Comparison of ENCODE assay signal across 14 mouse cellular contexts in the genomic region with DNA sequence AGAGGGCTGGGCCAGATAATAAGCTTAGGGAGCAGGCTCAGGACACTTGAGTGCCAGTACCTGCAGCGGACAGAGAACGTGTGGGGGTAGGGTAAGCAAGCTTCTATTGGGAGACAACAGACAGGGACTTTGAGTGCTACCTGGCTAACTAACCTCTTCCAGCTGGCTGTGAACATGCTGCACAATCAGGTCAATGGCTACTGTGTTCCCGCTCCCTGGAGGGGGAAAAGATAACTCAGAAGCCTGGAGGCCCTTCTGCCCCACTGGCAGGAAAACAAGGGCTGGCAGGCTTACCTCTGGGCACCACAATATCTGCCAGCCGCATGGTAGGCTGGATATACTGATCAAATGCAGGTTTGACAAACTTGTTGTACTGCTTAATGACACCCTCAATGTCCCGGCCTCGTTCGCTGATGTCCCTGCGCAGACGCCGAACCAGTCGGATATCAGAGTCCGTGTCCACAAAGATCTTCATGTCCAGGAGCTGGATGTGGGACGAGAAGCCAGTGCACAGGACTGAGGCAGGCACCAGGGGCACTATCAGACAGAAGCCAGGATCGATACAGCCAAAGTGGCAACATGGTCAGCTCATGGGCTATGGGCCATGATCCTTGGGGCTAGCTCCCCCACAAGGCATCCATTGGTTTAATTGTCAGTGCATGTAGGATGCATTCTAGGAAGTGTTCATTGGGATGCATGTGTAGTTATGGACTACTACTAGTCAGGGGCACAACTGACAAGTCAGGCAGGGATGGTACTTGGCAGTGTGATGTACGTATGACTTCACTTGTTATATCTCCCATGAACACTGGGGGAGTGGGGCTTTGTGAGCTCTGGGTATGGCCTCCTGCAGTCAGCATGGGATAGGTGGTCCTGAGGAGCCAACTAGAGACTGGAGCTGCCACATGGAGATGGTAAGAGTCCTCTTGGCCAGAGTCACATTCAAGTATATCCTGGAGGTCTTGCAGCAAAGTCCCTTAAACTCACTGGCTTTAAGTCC. TPM values are rescaled to one million over a fixed set of nuclear protein-coding genes. Genes with fewer than 3 reads are reported as not detected.
DNase-seq lines count a peak whose midpoint lies in the region.
"Had no signal": no experiment of that assay in that cellular context is flagged by ENCODE, and none has a peak within 500 bp of the region (broad histone marks: within the 10 kb centered on the region; RNA-seq: fewer than 3 reads in every experiment).

No protein-coding gene starts in this region.

- DNase-seq in heart, adult 11 months: peak; percentile 97
- no peak for DNase-seq in heart, postnatal 25 days (ENCODE audit: low spot score)
- DNase-seq in right cerebral cortex, postnatal 4 days: peak; percentile 2
- no peak for DNase-seq in right cerebral cortex, adult 2 months (ENCODE audit: low spot score in 2 of 2)
- DNase-seq in cerebellum, adult 9-11 months: peak; percentile 88
- DNase-seq in heart, postnatal 36 days: peak; percentile 33 to 42
- DNase-seq in left cerebral cortex, adult 11 months (ENCODE audit: low spot score): no peak
- DNase-seq: forebrain, postnatal 0 days; kidney, adult 9 months; lung, adult 18-20 months; lung, postnatal 36 days; midbrain, embryonic 14.5 days; right cerebral cortex, postnatal 14 days; thymus, adult 2 months had no signal

- intact Hi-C loops in heart, postnatal 25 days (cut with DNase I): no loop called here
- intact Hi-C loops in heart, postnatal 36 days (cut with DNase I): no loop called here

RNA-seq across cellular contexts. Expression of gene Uckl1, which starts 11.5 kb away (rescaled TPM):
- 10 to 100 TPM; 39.0 to 46.7 TPM for total RNA-seq in heart, postnatal 25 days (2021)
- total RNA-seq in heart, postnatal 36 days (2021): 10 to 100 TPM; 36.6 to 47.4 TPM

RNA-seq across cellular contexts. Expression of gene Prpf6, which starts 18.4 kb away (rescaled TPM):
- total RNA-seq in heart, postnatal 25 days (2021): 10 to 100 TPM; 29.2 to 32.7 TPM
- total RNA-seq in heart, postnatal 36 days (2021): 10 to 100 TPM; 36.0 to 38.3 TPM

RNA-seq across cellular contexts. Expression of gene Zfp512b, which starts 19.4 kb away (rescaled TPM):
- 10 to 100 TPM; 18.3 to 18.7 TPM for total RNA-seq in heart, postnatal 25 days (2021)
- 10 to 100 TPM; 16.6 to 18.0 TPM for total RNA-seq in heart, postnatal 36 days (2021)

RNA-seq across cellular contexts. Expression of gene Samd10, which starts 25.8 kb away (rescaled TPM):
- 1 to 10 TPM; 1.2 to 1.4 TPM for total RNA-seq in heart, postnatal 25 days (2021)
- 1 to 10 TPM; 2.3 to 2.4 TPM for total RNA-seq in heart, postnatal 36 days (2021)

RNA-seq across cellular contexts. Expression of gene Dnajc5, which starts 52.9 kb away (rescaled TPM):
- 10 to 100 TPM; 65.4 to 67.8 TPM for total RNA-seq in heart, postnatal 25 days (2021)
- 10 to 100 TPM; 58.4 to 68.6 TPM for total RNA-seq in heart, postnatal 36 days (2021)

Comparison
In these comparisons a context has a peak if more than half of its experiments do, and no peak if none do; other contexts are left out.
1. DNase-seq: peak in heart, adult 11 months (single experiment), right cerebral cortex, postnatal 4 days (single experiment), cerebellum, adult 9-11 months (single experiment) and heart, postnatal 36 days (2 of 2); none in heart, postnatal 25 days (single experiment), right cerebral cortex, adult 2 months (0 of 2) and left cerebral cortex, adult 11 months (single experiment).